16 mouse cellular contexts compared by ENCODE assay signal in genomic region chr13:107602149-107602548, GRCm38 (mm10).
"Had no signal": no experiment of that assay in that cellular context is flagged by ENCODE, and none has a peak within 500 bp of the region (broad histone marks: within the 10 kb centered on the region; RNA-seq: fewer than 3 reads in every experiment).

No protein-coding gene starts in this region.

- H3K4me3 ChIP-seq: kidney, embryonic 15.5 days; left cerebral cortex, adult 2 months; limb, embryonic 12.5 days; midbrain, embryonic 10.5 days; myocyte; neural tube, embryonic 12.5 days; stomach, embryonic 15.5 days had no signal

- H3K9ac ChIP-seq: kidney, embryonic 15.5 days; limb, embryonic 12.5 days; liver, embryonic 14.5 days; neural tube, embryonic 12.5 days; stomach, embryonic 15.5 days had no signal

- H3K4me1 ChIP-seq: stomach, embryonic 15.5 days had no signal

- H3K27ac ChIP-seq: kidney, embryonic 15.5 days; left cerebral cortex, adult 2 months; limb, embryonic 12.5 days; liver, embryonic 14.5 days; midbrain, embryonic 10.5 days; neural tube, embryonic 12.5 days; stomach, embryonic 15.5 days had no signal

- H3K27me3 ChIP-seq: limb, embryonic 12.5 days; neural tube, embryonic 12.5 days; stomach, embryonic 15.5 days had no signal

- H3K9me3 ChIP-seq: kidney, embryonic 15.5 days; stomach, embryonic 15.5 days had no signal

- DNase-seq: kidney, postnatal 25 days; liver; lung, adult 18-20 months; lung, postnatal 36 days; midbrain, embryonic 14.5 days; retina, postnatal 1 day; right cerebral cortex, postnatal 14 days; thymus, postnatal 36 days had no signal

- H3K4me2 ChIP-seq: kidney, embryonic 15.5 days; limb, embryonic 12.5 days; neural tube, embryonic 12.5 days; stomach, embryonic 15.5 days had no signal

- H3K36me3 ChIP-seq: kidney, embryonic 15.5 days; limb, embryonic 12.5 days; midbrain, embryonic 10.5 days; neural tube, embryonic 12.5 days; stomach, embryonic 15.5 days had no signal
